Mouse (Mus musculus): ENCODE measurements at regions not wholly inside any gene's neighbourhood (a gene's known extent, or its start where the extent isn't known, plus 50 kb on each side); places are given as distances from the start of the nearest gene placed in this dataset.
A peak's percentile ranks its signal among the peaks of the same experiment; 100 is the strongest.

GRCm38 (mm10) chr5:85954526-85954925, 110.9 kb downstream of the Cenpc1 start:
- no peak for DNase-seq

GRCm38 (mm10) chr5:85936667-85937314, 128.6 kb downstream of the Cenpc1 start:
- DNase-seq, result no peak

GRCm38 (mm10) chr5:85918288-85918687, 147.1 kb downstream of the Cenpc1 start:
- no peak for DNase-seq

- no peak for DNase-seq
Measured at GRCm38 (mm10) chr5:85915000-85915399, 150.4 kb downstream of the Cenpc1 start.

- DNase-seq, result no peak
Measured at GRCm38 (mm10) chr5:85896452-85896851, 168.9 kb downstream of the Cenpc1 start.

GRCm38 (mm10) chr5:85895814-85896213, 169.6 kb downstream of the Cenpc1 start:
- no peak for DNase-seq

- DNase-seq, result no peak
Measured at GRCm38 (mm10) chr5:85870311-85870710, 195.1 kb downstream of the Cenpc1 start.

- DNase-seq, result no peak
Measured at GRCm38 (mm10) chr5:85832556-85832955, 232.8 kb downstream of the Cenpc1 start.

- no peak for DNase-seq
Measured at GRCm38 (mm10) chr5:85795531-85796197, 269.7 kb downstream of the Cenpc1 start.

- DNase-seq, result no peak
Measured at GRCm38 (mm10) chr5:85793148-85793547, 272.2 kb downstream of the Cenpc1 start.

GRCm38 (mm10) chr5:85780730-85781454, 284.5 kb downstream of the Cenpc1 start:
- peak in 1 of 2 experiments; percentile 4 for DNase-seq

- DNase-seq, result no peak
Measured at GRCm38 (mm10) chr5:85780017-85780416, 285.4 kb downstream of the Cenpc1 start.

- no peak for DNase-seq
Measured at GRCm38 (mm10) chr5:85779205-85779604, 286.2 kb downstream of the Cenpc1 start.

GRCm38 (mm10) chr5:85772660-85773059, 292.7 kb downstream of the Cenpc1 start:
- no peak for DNase-seq

- peak in 1 of 2 experiments; percentile 6 for DNase-seq
Measured at GRCm38 (mm10) chr5:85772086-85772485, 293.3 kb downstream of the Cenpc1 start.

- no peak for DNase-seq
Measured at GRCm38 (mm10) chr5:85767157-85767556, 298.2 kb downstream of the Cenpc1 start.

- no peak for DNase-seq
Measured at GRCm38 (mm10) chr5:85756716-85757115, 308.7 kb downstream of the Cenpc1 start.

- no peak for DNase-seq
Measured at GRCm38 (mm10) chr5:85754227-85754626, 311.2 kb downstream of the Cenpc1 start.

- DNase-seq, result no peak
Measured at GRCm38 (mm10) chr5:85753109-85753508, 312.3 kb downstream of the Cenpc1 start.

GRCm38 (mm10) chr5:85751649-85752048, 313.7 kb downstream of the Cenpc1 start:
- DNase-seq, result no peak

GRCm38 (mm10) chr5:85750893-85751292, 314.5 kb downstream of the Cenpc1 start:
- DNase-seq, result no peak

GRCm38 (mm10) chr5:85729613-85730012, 335.8 kb downstream of the Cenpc1 start:
- DNase-seq, result no peak

GRCm38 (mm10) chr5:85707345-85707744, 358.0 kb downstream of the Cenpc1 start:
- no peak for DNase-seq

- DNase-seq, result no peak
Measured at GRCm38 (mm10) chr5:85706598-85706997, 358.8 kb downstream of the Cenpc1 start.

All from thymus, postnatal 36 days (tissue).